Mouse (Mus musculus): ENCODE results near the gene B430306N03Rik. TPM values are rescaled to one million over a fixed set of nuclear protein-coding genes. Genes with fewer than 3 reads are reported as not detected.

Gene B430306N03Rik
- polyA plus RNA-seq, 1 experiment from 2014 or later: 0.55 TPM

GRCm38 (mm10) chr17:48359616-48360015 is 43.7 kb downstream of the B430306N03Rik start, which contains the start of gene Treml1:
TSS of gene Treml1 (plus strand) at chr17:48359916.
- H3K9me3 ChIP-seq (ENCODE audit: control insufficient read depth, low read length): no peaks in the 10 kb centered on the region
- no peak for ATAC-seq (ENCODE audit: low FRiP score, low TSS enrichment)
- WGBS: 82% methylated on average over 7 of the region's 7 CpGs
- H3K4me2 ChIP-seq (ENCODE audit: low read length): no peak within 1 kb of the TSS
- no peaks in the 10 kb centered on the region for H3K36me3 ChIP-seq (ENCODE audit: control insufficient read depth, insufficient read depth, low read length)
- H3K4me3 ChIP-seq (replicated peaks; ENCODE audit: low read depth, low read length): no peak within 1 kb of the TSS
- H3K27me3 ChIP-seq (ENCODE audit: control insufficient read depth, insufficient read depth, low read length): no peaks in the 10 kb centered on the region
- no peaks in the 10 kb centered on the region for H3K4me1 ChIP-seq (ENCODE audit: control insufficient read depth, insufficient read depth, low read length)
- H3K27ac ChIP-seq (replicated peaks; ENCODE audit: low read depth, low read length): no peak within 1 kb of the TSS
- no peak for DNase-seq
- H3K9ac ChIP-seq (replicated peaks; ENCODE audit: low read length): no peak within 1 kb of the TSS

- DNase-seq (no peak), ATAC-seq (ENCODE audit: low FRiP score, low TSS enrichment) (no peak)
- no peak overlapping the region for H3K4me2 ChIP-seq (ENCODE audit: low read length)
- H3K4me1 ChIP-seq (ENCODE audit: control insufficient read depth, insufficient read depth, low read length): no peaks in the 10 kb centered on the region
- H3K4me3 ChIP-seq (replicated peaks; ENCODE audit: low read depth, low read length): no peak overlapping the region
- no peaks in the 10 kb centered on the region for H3K27me3 ChIP-seq (ENCODE audit: control insufficient read depth, insufficient read depth, low read length)
- no peak overlapping the region for H3K27ac ChIP-seq (replicated peaks; ENCODE audit: low read depth, low read length)
- no peaks in the 10 kb centered on the region for H3K36me3 ChIP-seq (ENCODE audit: control insufficient read depth, insufficient read depth, low read length)
- no peak overlapping the region for H3K9ac ChIP-seq (replicated peaks; ENCODE audit: low read length)
- H3K9me3 ChIP-seq (ENCODE audit: control insufficient read depth, low read length): no peaks in the 10 kb centered on the region
- 81% methylated on average over 4 of the region's 4 CpGs for WGBS
Observed at GRCm38 (mm10) chr17:48360462-48360861, 44.5 kb downstream of the B430306N03Rik start.

- no peaks in the 10 kb centered on the region for H3K4me1 ChIP-seq (ENCODE audit: control insufficient read depth, insufficient read depth, low read length)
- no peak overlapping the region for H3K27ac ChIP-seq (replicated peaks; ENCODE audit: low read depth, low read length)
- no peak overlapping the region for H3K4me3 ChIP-seq (replicated peaks; ENCODE audit: low read depth, low read length)
- WGBS: 86% methylated on average over 3 of the region's 3 CpGs
- no peak overlapping the region for H3K4me2 ChIP-seq (ENCODE audit: low read length)
- H3K36me3 ChIP-seq (ENCODE audit: control insufficient read depth, insufficient read depth, low read length): no peaks in the 10 kb centered on the region
- ATAC-seq (ENCODE audit: low FRiP score, low TSS enrichment): no peak
- no peak for DNase-seq
- H3K27me3 ChIP-seq (ENCODE audit: control insufficient read depth, insufficient read depth, low read length): no peaks in the 10 kb centered on the region
- no peaks in the 10 kb centered on the region for H3K9me3 ChIP-seq (ENCODE audit: control insufficient read depth, low read length)
- H3K9ac ChIP-seq (replicated peaks; ENCODE audit: low read length): no peak overlapping the region
Observed at GRCm38 (mm10) chr17:48362346-48362745, 46.4 kb downstream of the B430306N03Rik start.

GRCm38 (mm10) chr17:48362966-48363365 is 47.0 kb downstream of the B430306N03Rik start:
- DNase-seq: peak; percentile 40
- H3K27me3 ChIP-seq (ENCODE audit: control insufficient read depth, insufficient read depth, low read length): no peaks in the 10 kb centered on the region
- H3K27ac ChIP-seq (replicated peaks; ENCODE audit: low read depth, low read length): no peak overlapping the region
- no peak overlapping the region for H3K4me3 ChIP-seq (replicated peaks; ENCODE audit: low read depth, low read length)
- WGBS: 93% methylated on average over 8 of the region's 8 CpGs
- H3K9ac ChIP-seq (replicated peaks; ENCODE audit: low read length): no peak overlapping the region
- H3K36me3 ChIP-seq (ENCODE audit: control insufficient read depth, insufficient read depth, low read length): no peaks in the 10 kb centered on the region
- ATAC-seq (ENCODE audit: low FRiP score, low TSS enrichment): no peak
- H3K4me1 ChIP-seq (ENCODE audit: control insufficient read depth, insufficient read depth, low read length): no peaks in the 10 kb centered on the region
- no peak overlapping the region for H3K4me2 ChIP-seq (ENCODE audit: low read length)
- H3K9me3 ChIP-seq (ENCODE audit: control insufficient read depth, low read length): no peaks in the 10 kb centered on the region

- H3K27ac ChIP-seq (replicated peaks; ENCODE audit: low read depth, low read length): no peak overlapping the region
Observed at GRCm38 (mm10) chr17:48363421-48363965, 47.6 kb downstream of the B430306N03Rik start.

GRCm38 (mm10) chr17:48365511-48366155 is 49.7 kb downstream of the B430306N03Rik start:
- H3K27me3 ChIP-seq (ENCODE audit: control insufficient read depth, insufficient read depth, low read length): no peaks in the 10 kb centered on the region
- H3K27ac ChIP-seq (replicated peaks; ENCODE audit: low read depth, low read length): no peak overlapping the region
- H3K4me2 ChIP-seq (ENCODE audit: low read length): no peak overlapping the region
- ATAC-seq (ENCODE audit: low FRiP score, low TSS enrichment) (no peak), DNase-seq (no peak)
- WGBS: 65% methylated on average over 9 of the region's 9 CpGs
- no peak overlapping the region for H3K9ac ChIP-seq (replicated peaks; ENCODE audit: low read length)
- H3K36me3 ChIP-seq (ENCODE audit: control insufficient read depth, insufficient read depth, low read length): no peaks in the 10 kb centered on the region
- no peaks in the 10 kb centered on the region for H3K4me1 ChIP-seq (ENCODE audit: control insufficient read depth, insufficient read depth, low read length)
- H3K9me3 ChIP-seq (ENCODE audit: control insufficient read depth, low read length): no peaks in the 10 kb centered on the region
- no peak overlapping the region for H3K4me3 ChIP-seq (replicated peaks; ENCODE audit: low read depth, low read length)

More at GRCm38 (mm10) chr17:48363421-48363965, 47.6 kb downstream of the B430306N03Rik start:
- no peak overlapping the region for H3K4me3 ChIP-seq (replicated peaks; ENCODE audit: low read depth, low read length)
- no peak for ATAC-seq (ENCODE audit: low FRiP score, low TSS enrichment)
- no peaks in the 10 kb centered on the region for H3K9me3 ChIP-seq (ENCODE audit: control insufficient read depth, low read length)
- WGBS: 83% methylated on average over 6 of the region's 6 CpGs
- H3K4me2 ChIP-seq (ENCODE audit: low read length): no peak overlapping the region
- H3K27me3 ChIP-seq (ENCODE audit: control insufficient read depth, insufficient read depth, low read length): no peaks in the 10 kb centered on the region
- no peaks in the 10 kb centered on the region for H3K4me1 ChIP-seq (ENCODE audit: control insufficient read depth, insufficient read depth, low read length)
- no peak for DNase-seq
- no peak overlapping the region for H3K9ac ChIP-seq (replicated peaks; ENCODE audit: low read length)
- H3K36me3 ChIP-seq (ENCODE audit: control insufficient read depth, insufficient read depth, low read length): no peaks in the 10 kb centered on the region

- ATAC-seq (ENCODE audit: low FRiP score, low TSS enrichment) (no peak), DNase-seq (no peak)
- 92% methylated on average over 5 of the region's 5 CpGs for WGBS
Observed at GRCm38 (mm10) chr17:48366806-48367205, 50.9 kb downstream of the B430306N03Rik start.

GRCm38 (mm10) chr17:48371621-48372020 is 55.7 kb downstream of the B430306N03Rik start:
- no peaks in the 10 kb centered on the region for H3K27me3 ChIP-seq (ENCODE audit: control insufficient read depth, insufficient read depth, low read length)
- no peak for DNase-seq
- no peaks in the 10 kb centered on the region for H3K4me1 ChIP-seq (ENCODE audit: control insufficient read depth, insufficient read depth, low read length)
- H3K36me3 ChIP-seq (ENCODE audit: control insufficient read depth, insufficient read depth, low read length): no peaks in the 10 kb centered on the region
- H3K9ac ChIP-seq (replicated peaks; ENCODE audit: low read length): no peak overlapping the region
- H3K27ac ChIP-seq (replicated peaks; ENCODE audit: low read depth, low read length): no peak overlapping the region
- no peak overlapping the region for H3K4me3 ChIP-seq (replicated peaks; ENCODE audit: low read depth, low read length)
- no peaks in the 10 kb centered on the region for H3K9me3 ChIP-seq (ENCODE audit: control insufficient read depth, low read length)
- no peak overlapping the region for H3K4me2 ChIP-seq (ENCODE audit: low read length)
- ATAC-seq (ENCODE audit: low FRiP score, low TSS enrichment): no peak

More at GRCm38 (mm10) chr17:48366806-48367205, 50.9 kb downstream of the B430306N03Rik start:
- Histone ChIP-seq H3K9me3 (ENCODE audit: control insufficient read depth, low read length) (no peaks in the 10 kb centered on the region), H3K4me2 (ENCODE audit: low read length) (no peak overlapping the region), H3K4me1 (ENCODE audit: control insufficient read depth, insufficient read depth, low read length) (no peaks in the 10 kb centered on the region), H3K4me3 (replicated peaks; ENCODE audit: low read depth, low read length) (no peak overlapping the region), H3K9ac (replicated peaks; ENCODE audit: low read length) (no peak overlapping the region), H3K27me3 (ENCODE audit: control insufficient read depth, insufficient read depth, low read length) (no peaks in the 10 kb centered on the region), H3K27ac (replicated peaks; ENCODE audit: low read depth, low read length) (no peak overlapping the region), H3K36me3 (ENCODE audit: control insufficient read depth, insufficient read depth, low read length) (no peaks in the 10 kb centered on the region)

- ATAC-seq (ENCODE audit: low FRiP score, low TSS enrichment) (no peak), DNase-seq (no peak)
- H3K27ac ChIP-seq (replicated peaks; ENCODE audit: low read depth, low read length): no peak overlapping the region
- no peaks in the 10 kb centered on the region for H3K27me3 ChIP-seq (ENCODE audit: control insufficient read depth, insufficient read depth, low read length)
- H3K9me3 ChIP-seq (ENCODE audit: control insufficient read depth, low read length): no peaks in the 10 kb centered on the region
- H3K36me3 ChIP-seq (ENCODE audit: control insufficient read depth, insufficient read depth, low read length): no peaks in the 10 kb centered on the region
- 88% methylated on average over 8 of the region's 8 CpGs for WGBS
- H3K4me3 ChIP-seq (replicated peaks; ENCODE audit: low read depth, low read length): no peak overlapping the region
- no peak overlapping the region for H3K9ac ChIP-seq (replicated peaks; ENCODE audit: low read length)
- H3K4me1 ChIP-seq (ENCODE audit: control insufficient read depth, insufficient read depth, low read length): no peaks in the 10 kb centered on the region
- H3K4me2 ChIP-seq (ENCODE audit: low read length): no peak overlapping the region
Observed at GRCm38 (mm10) chr17:48372987-48373386, 57.0 kb downstream of the B430306N03Rik start.

Measured in midbrain, embryonic 14.5 days (tissue).